Mouse (Mus musculus) midbrain, embryonic 11.5 days (tissue): ENCODE data around the gene Atp2b2. TPM values are rescaled to one million over a fixed set of nuclear protein-coding genes. Genes with fewer than 3 reads are reported as not detected.
"Not testable (repeated sequence)": the region's sequence is repeated elsewhere in the genome, so short reads cannot be mapped to it uniquely, and the experiment has no call there.

Source experiments
- ATAC-seq: fragments of 200-750 bp; cut with Nextera tagmentation; 2 replicates; pipeline ENCODE4 v1.8.0; 2017; ENCODE audit warnings: moderate TSS enrichment, moderate library complexity; ENCODE audit not compliant: low FRiP score
- DNase-seq: peaks from one replicate; pipeline ENCODE4 v3.0.0; 2015; ENCODE audit warnings: low spot score; ENCODE audit errors: missing footprints
- H3K27ac ChIP-seq: fragments of 300-500 bp; sonication (generic); 2 replicates; pipeline ENCODE4 v1.5.1; 2014; ENCODE audit warnings: low read depth, low read length
- H3K27me3 ChIP-seq: fragments of 300-500 bp; sonication (generic); 2 replicates; pipeline ENCODE4 v1.6.1; 2014; ENCODE audit warnings: mild to moderate bottlenecking, low read length, moderate library complexity, mixed read lengths; ENCODE audit not compliant: control insufficient read depth, insufficient read depth
- H3K36me3 ChIP-seq: fragments of 300-500 bp; sonication (generic); 2 replicates; pipeline ENCODE4 v1.6.1; 2014; ENCODE audit warnings: mild to moderate bottlenecking, low read length, moderate library complexity, mixed read lengths; ENCODE audit not compliant: control insufficient read depth, insufficient read depth
- H3K4me1 ChIP-seq: fragments of 300-500 bp; sonication (generic); 2 replicates; pipeline ENCODE4 v1.6.1; 2014; ENCODE audit warnings: low read length; ENCODE audit not compliant: control insufficient read depth, insufficient read depth
- H3K4me2 ChIP-seq: fragments of 300-500 bp; sonication (generic); 2 replicates; pipeline ENCODE4 v1.6.1; 2014; ENCODE audit warnings: mild to moderate bottlenecking, moderate library complexity
- H3K4me3 ChIP-seq: fragments of 300-500 bp; sonication (generic); 2 replicates; pipeline ENCODE4 v1.5.1; 2014; ENCODE audit warnings: low read depth, low read length
- H3K9ac ChIP-seq: fragments of 300-500 bp; sonication (generic); 2 replicates; pipeline ENCODE4 v1.6.1; 2014; ENCODE audit warnings: low read length
- H3K9me3 ChIP-seq: fragments of 300-500 bp; sonication (generic); 2 replicates; pipeline ENCODE4 v1.6.1; 2016; ENCODE audit warnings: low read length; ENCODE audit not compliant: control insufficient read depth
- WGBS: fragments of 180-500 bp; shearing (Covaris S2); extraction: QIAGEN DNeasy Blood & Tissue Kit; methylation state at CpG from one replicate; pipeline ENCODE4 v1.1.7; 2014; 5-methylcytosine and 5-hydroxymethylcytosine counted together
- polyA plus RNA-seq: library from polyadenylated mRNA; unstranded; fragments of >200 nt; fragmentation: Nextera tagmentation; extraction: Ambion mirVana; gene quantifications from 2 replicates; pipeline ENCODE4 v1.2.1, GENCODE M21; 2014

Atp2b2 gene
- polyA plus RNA-seq, 1 experiment from 2014 or later = 1.7 TPM

DNA sequence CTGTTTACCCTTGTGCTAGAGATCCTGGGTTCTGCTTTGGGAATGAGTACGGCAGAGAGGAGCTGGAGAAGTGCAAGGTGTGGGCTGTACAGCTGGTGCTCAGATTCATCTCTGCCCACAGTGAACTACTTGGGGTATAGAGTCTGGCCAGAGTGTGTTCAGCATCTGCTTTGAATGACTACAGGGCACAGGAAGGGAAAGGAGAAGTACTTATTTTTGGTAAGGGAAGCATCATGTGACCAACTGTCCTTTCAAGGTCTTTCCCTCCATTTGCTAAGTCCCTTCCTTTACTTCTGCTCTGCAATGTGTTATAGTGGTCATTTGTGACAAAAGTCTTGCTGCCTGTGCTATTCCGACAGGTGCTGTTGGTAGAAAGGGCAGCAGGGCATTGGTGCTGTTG is 328.1 kb downstream of the Atp2b2 start:
- 92% methylated on average over 2 of the region's 2 CpGs for WGBS

DNA sequence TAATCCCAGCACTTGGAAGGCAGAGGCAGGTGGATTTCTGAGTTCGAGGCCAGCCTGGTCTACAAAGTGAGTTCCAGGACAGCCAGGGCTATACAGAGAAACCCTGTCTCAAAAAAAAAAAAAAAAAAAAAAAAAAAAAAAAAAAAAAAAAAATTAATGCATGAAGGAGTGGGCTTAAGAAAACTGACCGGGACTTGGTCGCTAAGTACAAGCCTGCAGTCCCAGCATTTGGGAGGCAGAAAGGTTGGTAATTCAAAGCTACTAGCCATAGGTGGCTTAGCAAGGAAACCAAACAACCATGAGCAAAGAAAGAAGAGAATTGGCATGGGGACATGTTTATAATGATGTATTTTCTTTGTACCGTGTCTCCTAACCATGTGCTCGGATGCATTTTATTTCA is 329.0 kb downstream of the Atp2b2 start:
- H3K9ac ChIP-seq, H3K4me1 ChIP-seq, H3K4me3 ChIP-seq, H3K9me3 ChIP-seq, H3K27ac ChIP-seq, ATAC-seq, H3K4me2 ChIP-seq, H3K27me3 ChIP-seq: not testable (repeated sequence)
- peak; percentile 41 for DNase-seq
- peaks cover 24% of the 10 kb centered on the region for H3K36me3 ChIP-seq
- 98% methylated on average over 5 of the region's 5 CpGs for WGBS

More for the DNA sequence above, 328.1 kb downstream of the Atp2b2 start:
- H3K4me1 ChIP-seq = no peaks in the 10 kb centered on the region
- no peaks in the 10 kb centered on the region for H3K27me3 ChIP-seq
- H3K27ac ChIP-seq = no peak overlapping the region
- ATAC-seq (no peak), DNase-seq (peak; percentile 72)
- H3K4me3 ChIP-seq = no peak overlapping the region
- H3K4me2 ChIP-seq = no peak overlapping the region
- H3K9ac ChIP-seq = no peak overlapping the region
- no peaks in the 10 kb centered on the region for H3K9me3 ChIP-seq
- peaks cover 23% of the 10 kb centered on the region for H3K36me3 ChIP-seq

DNA sequence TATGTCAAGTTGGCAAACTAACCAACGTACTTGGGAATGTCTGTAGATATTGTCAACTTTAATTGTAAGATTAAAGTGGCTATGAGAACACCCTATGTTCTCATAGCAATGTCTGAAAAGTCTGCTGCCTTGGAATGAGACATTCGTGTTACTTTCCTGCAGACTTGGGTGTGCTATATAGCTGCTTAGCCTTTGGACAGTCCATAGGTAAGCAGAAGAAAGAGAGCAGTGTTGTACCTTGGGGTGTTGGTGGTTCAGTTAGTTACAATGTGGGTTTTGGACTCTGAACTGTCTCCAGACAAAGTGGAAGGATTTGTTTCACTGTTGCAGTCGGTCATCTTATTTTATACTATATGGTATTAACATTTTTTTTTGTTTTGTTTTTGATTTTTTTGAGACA is 329.7 kb downstream of the Atp2b2 start:
- DNase-seq = no peak
- 94% methylated on average over 3 of the region's 3 CpGs for WGBS

DNA sequence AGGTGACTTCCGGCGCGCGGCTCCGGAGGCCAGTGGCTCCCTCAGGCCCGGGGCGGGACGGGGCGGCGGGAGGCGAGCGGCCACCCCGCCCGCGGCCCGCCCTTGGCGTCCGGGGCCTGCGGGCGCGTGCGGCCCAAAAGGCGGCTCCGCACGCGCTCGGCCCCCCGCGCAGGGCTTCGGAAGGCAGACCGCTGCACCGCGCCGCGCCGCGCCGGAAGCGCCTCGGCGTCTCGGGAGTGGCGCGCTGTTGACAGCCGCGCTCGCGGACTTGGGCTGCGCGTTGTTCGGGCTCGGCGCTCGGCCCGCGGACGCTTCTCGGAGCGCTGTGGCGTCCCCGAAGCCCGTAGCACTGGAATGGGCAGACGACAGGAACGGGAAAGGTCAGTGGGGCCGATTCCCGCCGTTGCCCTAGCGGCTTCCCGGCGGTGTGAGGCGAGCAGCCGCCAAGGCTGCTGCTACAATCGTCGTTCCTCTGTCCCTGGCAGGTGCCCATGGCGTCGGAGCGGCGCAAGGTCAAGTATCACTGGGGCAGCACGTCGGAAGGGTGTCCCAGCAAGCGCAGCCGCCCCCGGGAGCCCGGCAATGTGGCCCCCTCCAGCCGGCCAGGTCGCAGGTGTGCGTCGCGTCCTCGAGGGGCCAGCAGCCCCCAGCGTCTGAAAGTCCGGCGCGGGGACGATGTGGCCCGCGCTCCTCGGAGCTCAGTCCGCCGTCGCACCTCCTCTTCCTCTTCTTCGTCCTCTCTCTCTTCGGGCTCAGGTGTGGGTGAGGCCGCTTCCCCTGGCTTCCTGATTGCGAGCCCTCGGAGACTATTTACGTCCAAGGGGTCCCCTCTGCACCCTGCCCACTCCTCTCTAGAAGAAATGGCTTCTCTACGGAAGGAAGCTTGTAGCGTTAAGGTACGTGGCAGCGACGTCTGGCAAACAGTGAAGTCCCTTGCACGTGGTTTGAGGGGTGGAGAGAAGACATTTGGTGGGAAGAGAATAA is 344.9 kb downstream of the Atp2b2 start:
- peak overlapping the region; percentile 82 for H3K4me3 ChIP-seq
- DNase-seq = peak; percentile 95

More for the DNA sequence above, 329.7 kb downstream of the Atp2b2 start:
- no peak overlapping the region for H3K4me3 ChIP-seq
- no peaks in the 10 kb centered on the region for H3K9me3 ChIP-seq
- no peak overlapping the region for H3K27ac ChIP-seq
- no peaks in the 10 kb centered on the region for H3K4me1 ChIP-seq
- H3K36me3 ChIP-seq = peaks cover 27% of the 10 kb centered on the region
- ATAC-seq = no peak
- H3K9ac ChIP-seq = no peak overlapping the region
- H3K27me3 ChIP-seq = no peaks in the 10 kb centered on the region
- no peak overlapping the region for H3K4me2 ChIP-seq

DNA sequence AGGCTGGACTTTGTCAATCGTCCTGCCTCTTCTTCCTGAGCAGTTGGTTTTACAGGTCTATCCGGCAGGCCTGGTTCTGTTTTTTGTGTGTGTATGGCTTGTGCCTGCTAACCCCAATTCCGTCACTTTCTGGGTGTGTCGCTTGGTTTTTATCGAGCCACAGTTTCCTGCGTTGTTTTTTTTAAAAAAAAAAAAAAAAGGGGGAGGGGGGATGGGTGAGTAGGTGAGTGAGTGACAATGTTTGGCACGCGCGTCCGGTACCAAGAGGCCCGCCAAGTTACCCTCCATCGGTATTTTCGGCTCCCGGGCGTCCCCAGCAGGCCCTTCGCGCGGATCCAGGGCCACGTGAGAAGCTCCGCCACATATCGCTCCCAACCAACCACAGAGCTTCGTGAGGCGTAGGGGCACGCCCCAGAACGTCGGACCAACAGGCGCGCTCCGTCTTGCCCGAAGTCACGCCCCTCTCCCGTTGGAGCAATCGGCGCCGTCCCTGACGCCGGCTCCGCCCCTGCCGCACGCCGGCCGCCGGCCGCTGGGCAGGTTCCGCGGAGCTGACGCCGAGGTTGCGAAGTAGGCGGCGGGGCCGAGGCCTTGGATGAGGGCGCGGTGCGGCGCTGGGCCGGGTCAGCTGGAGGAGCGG is 345.7 kb downstream of the Atp2b2 start, which contains the start of gene Tatdn2:
Tatdn2 (plus strand) TSS at position 469 of the 640 bp plus-strand sequence.
- DNase-seq = peak; percentile 98
- H3K4me2 ChIP-seq = peak within 1 kb of the TSS; percentile 99
- no peaks in the 10 kb centered on the region for H3K27me3 ChIP-seq
- peak within 1 kb of the TSS; percentile 82 for H3K4me3 ChIP-seq
- WGBS = under 1% methylated on average over 46 of the region's 58 CpGs
- no peaks in the 10 kb centered on the region; the same call in 1 of the 2 replicates for H3K36me3 ChIP-seq
- ATAC-seq = peak; percentile 99
- peak within 1 kb of the TSS; percentile 81 for H3K9ac ChIP-seq
- peak within 1 kb of the TSS; percentile 83 for H3K27ac ChIP-seq
- H3K9me3 ChIP-seq = no peaks in the 10 kb centered on the region
- H3K4me1 ChIP-seq = peaks cover 16% of the 10 kb centered on the region

More for the DNA sequence above, 344.9 kb downstream of the Atp2b2 start:
- peak overlapping the region; percentile 83 for H3K27ac ChIP-seq
- no peaks in the 10 kb centered on the region for H3K27me3 ChIP-seq
- H3K9ac ChIP-seq = peak overlapping the region; percentile 81
- peak; percentile 12 for ATAC-seq
- H3K4me1 ChIP-seq = peaks cover 16% of the 10 kb centered on the region
- H3K4me2 ChIP-seq = peak overlapping the region; percentile 99
- peaks cover 6% of the 10 kb centered on the region for H3K36me3 ChIP-seq
- no peaks in the 10 kb centered on the region for H3K9me3 ChIP-seq
- under 1% methylated on average over 87 of the region's 113 CpGs for WGBS

DNA sequence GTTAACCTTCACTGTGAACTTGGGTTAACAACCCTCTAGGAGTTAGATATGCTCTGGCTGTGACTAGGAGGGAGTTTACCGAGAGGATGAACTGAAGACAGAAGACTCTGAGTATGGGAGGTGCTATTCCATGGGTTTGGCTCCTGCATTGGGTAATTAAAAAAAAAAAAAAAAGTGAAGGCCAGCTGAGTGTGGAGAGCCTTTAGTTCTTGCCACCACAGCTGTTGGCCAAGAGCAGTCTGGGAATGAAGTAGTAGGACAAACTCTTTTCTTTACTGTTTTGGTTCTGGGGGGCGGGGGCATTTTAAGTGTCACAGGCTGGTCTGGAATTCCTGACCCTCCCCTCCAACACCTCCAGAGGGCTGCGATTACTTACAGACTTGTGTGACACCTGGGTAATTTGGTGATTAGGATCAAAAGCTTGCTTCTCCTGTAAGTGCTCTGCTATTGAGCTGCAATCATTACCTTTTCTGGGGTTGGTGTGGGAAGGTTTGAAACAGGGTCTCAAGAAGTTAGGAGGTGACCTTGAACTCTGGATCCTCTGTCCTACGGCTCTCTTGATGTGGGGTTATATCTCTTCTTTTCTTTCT is 346.6 kb downstream of the Atp2b2 start:
- Histone ChIP-seq H3K9me3 (no peaks in the 10 kb centered on the region), H3K36me3 (no peaks in the 10 kb centered on the region), H3K4me2 (peak overlapping the region; percentile 99; the same call in 1 of the 2 replicates), H3K4me1 (peaks cover 18% of the 10 kb centered on the region), H3K9ac (peak overlapping the region; percentile 54; the same call in 1 of the 2 replicates), H3K4me3 (peak overlapping the region; percentile 82; the same call in 1 of the 2 replicates), H3K27me3 (no peaks in the 10 kb centered on the region), H3K27ac (no peak overlapping the region)
- 86% methylated on average over 4 of the region's 4 CpGs for WGBS
- ATAC-seq = no peak
- DNase-seq = no peak

DNA sequence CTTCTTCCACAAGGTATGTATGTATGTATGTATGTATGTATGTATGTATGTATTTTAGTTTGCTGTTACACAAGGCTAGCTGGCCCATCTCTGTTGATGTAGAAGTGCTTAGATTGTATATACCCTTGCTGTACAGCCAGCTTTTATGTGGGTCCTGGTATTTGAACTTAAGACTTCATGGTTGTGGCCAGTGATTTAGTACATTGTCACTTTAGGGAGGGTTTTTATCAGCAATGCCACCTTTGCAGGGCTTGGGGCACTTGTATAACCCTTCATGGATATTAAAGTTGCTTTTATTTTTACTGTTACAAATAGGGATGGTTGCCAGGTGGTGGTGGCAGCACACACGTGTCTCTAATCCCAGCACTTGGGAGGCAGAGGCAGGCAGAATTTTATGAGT is 347.2 kb downstream of the Atp2b2 start:
- Histone ChIP-seq H3K9ac (no peak overlapping the region), H3K27ac (no peak overlapping the region), H3K4me2 (no peak overlapping the region), H3K9me3 (no peaks in the 10 kb centered on the region), H3K36me3 (no peaks in the 10 kb centered on the region), H3K27me3 (no peaks in the 10 kb centered on the region), H3K4me1 (peaks cover 24% of the 10 kb centered on the region), H3K4me3 (no peak overlapping the region)
- 83% methylated on average over 1 of the region's 1 CpGs for whole genome bisulfite sequencing
- DNase-seq (peak; percentile 61), ATAC-seq (no peak)
